Mouse (Mus musculus) cerebellum, adult (tissue): ENCODE results near the gene Acap1.

Source experiments
- ATAC-seq: cut with Nextera tagmentation; 2 replicates; pipeline ENCODE4 v1.9.2; 2017; ENCODE audit warnings: mild to moderate bottlenecking, moderate library complexity, mixed read lengths; ENCODE audit not compliant: insufficient number of reproducible peaks, low FRiP score, low TSS enrichment

The Acap1 gene

DNA sequence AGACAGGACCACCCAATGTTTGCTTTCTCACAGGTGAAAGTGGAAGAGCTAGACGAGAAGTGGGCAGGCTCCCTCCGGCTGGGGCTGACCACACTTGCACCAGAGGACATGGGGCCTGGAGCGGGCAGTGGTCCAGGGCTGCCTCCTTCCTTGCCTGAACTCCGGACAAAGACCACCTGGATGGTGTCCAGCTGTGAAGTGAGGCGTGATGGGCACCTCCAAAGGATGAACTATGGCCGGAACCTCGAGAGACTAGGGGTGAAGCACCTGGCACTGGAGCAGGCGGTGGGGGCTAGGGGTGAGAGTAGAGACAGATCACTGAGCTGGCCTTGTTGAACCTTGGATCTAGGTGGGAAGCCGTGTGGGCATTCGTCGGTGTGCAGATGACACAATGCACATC lies 13.3 kb upstream of the Acap1 start:
- ATAC-seq = no peak

DNA sequence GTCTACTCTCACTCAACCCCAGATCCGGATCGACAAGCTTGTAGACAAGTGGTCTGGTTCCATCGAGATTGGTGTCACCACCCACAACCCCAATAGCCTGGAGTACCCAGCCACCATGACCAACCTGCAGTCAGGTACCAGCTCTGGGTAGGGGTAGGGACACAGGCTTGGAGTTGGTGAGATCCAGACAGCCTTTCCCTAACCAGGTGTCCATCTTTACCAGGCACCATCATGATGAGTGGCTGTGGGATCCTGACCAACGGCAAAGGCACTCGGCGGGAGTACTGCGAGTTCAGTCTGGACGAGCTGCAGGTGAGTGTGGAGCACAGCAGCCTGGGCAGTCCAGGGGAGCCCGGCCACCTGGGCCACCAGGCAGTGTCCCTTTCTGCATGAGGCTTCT lies 9.0 kb upstream of the Acap1 start:
- ATAC-seq = no peak

GRCm38 (mm10) chr11:69902972-69903371 lies 7.6 kb upstream of the Acap1 start:
- no peak for ATAC-seq

GRCm38 (mm10) chr11:69901993-69902392 lies 6.7 kb upstream of the Acap1 start:
- ATAC-seq = no peak

DNA sequence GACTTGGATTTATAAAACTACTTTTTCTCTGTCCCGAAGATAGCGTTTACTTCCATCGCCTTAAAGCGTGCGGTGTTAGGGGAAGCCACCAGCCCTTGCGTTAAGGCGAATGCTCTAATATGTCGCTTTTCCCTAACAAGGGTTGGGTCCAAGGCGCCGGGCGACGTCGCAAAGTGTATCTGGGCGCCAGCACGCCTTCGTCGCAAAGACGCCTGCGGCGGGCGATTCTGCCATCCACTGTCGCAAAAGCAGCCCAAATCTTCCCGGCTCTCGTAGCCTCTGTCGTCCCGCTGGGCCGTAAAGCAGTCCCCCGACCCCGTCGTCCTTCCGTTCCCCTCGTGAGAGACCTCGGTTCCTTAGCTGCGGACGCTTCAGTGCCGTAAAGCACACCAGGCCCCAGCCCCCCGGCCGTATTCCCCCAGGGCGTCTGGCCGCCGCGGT lies 6.1 kb upstream of the Acap1 start:
- ATAC-seq = peak; percentile 51; the same call in 1 of the 2 replicates

DNA sequence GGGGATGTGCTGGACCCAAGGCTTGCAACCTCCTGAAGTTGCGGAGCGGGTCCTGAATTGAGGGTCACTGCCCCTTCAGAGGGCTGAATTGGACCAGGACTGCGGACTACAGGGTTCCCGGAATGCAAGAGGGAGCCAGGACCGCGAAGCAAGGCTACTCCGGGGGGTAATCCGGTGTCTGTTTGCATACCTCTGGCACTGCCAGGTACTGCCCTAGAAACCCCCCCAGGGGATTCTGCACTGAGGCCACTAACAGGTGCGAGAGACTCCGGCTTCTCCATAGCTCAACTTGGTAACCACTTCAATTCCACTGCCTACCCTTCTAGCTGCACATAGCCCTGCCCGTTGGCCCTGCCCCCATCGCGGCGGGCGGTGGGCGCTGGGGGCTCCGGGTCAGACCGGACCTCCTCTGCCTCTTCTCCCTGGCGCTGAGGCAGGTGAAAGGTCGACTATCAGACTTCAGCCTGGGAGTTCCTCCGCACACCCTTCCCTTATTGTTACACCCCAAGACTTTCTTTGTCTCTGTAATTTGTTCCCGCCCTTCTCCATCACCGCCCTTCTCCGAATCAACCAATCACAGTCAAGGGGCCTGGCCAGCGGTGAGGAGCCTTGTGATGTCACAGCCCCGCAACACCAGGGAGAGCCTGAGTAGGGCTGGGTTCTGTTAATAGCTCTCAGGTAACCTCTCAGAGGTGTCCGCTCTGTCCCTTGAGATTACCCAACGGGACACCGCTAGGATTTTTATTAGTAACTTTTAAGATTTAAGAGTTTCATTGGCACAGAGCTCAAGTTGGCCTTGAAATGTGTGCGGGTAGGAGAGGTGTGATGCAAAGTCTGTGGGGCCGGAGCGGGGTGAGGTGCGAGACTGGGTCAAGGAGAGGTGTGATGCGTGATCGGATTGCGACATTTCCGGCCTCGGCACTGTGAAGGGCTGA lies 5.4 kb upstream of the Acap1 start, which contains the start of the genes 2810408A11Rik and Neurl4:
TSS of gene 2810408A11Rik (minus strand) at position 517 of the 935 bp plus-strand sequence.
TSS of gene Neurl4 (plus strand) at position 602 of the 935 bp plus-strand sequence.
- ATAC-seq = peak; percentile 94

DNA sequence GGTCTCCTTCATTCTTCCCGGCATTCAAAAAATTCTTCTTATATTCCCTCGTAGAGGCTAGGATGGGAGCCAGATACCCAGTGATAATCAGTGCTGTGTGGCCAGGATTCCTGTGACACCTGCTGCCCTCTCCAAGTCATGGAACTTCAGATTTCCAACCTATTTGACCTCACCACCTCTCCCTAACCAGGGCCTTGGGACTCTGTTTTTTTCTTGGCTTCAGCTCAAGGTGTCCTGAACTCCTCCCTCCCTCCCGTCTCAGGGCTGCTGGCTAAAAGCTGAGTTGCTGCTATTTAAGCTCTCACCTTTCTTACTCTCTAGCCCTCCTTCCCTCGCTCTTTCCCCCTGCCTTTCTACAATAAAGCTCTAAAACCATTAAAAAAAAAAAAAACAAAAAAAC lies 4.5 kb upstream of the Acap1 start:
- ATAC-seq = no peak

GRCm38 (mm10) chr11:69894671-69895070 lies 668 bp downstream of the Acap1 start:
- ATAC-seq = no peak

- ATAC-seq = no peak
These were observed 3.9 kb downstream of the Acap1 start for GRCm38 (mm10) chr11:69891482-69891881.

GRCm38 (mm10) chr11:69886907-69887635 lies 8.3 kb downstream of the Acap1 start:
- no peak for ATAC-seq

DNA sequence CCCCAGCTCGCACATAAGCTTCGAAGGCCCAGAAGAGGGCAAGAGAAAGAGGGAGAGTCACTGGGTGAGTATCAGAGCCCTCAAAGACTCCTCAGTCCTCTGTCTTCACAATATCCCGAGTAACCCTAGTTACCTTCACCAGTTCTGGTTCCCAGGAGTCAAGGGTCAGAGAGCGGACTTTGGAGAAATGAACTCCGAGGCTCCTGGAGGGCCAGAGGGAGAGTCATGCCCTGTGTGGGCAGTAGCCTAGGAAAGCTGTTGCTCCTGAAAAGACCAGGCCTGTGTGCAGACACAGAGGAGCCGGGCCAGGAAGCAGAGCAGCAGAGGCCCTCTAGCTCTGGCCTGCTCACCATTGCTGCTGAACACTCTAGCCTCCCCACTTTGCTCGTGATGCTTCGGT lies 10.7 kb downstream of the Acap1 start:
- ATAC-seq = no peak

GRCm38 (mm10) chr11:69884240-69884639 lies 11.1 kb downstream of the Acap1 start:
- ATAC-seq = no peak

GRCm38 (mm10) chr11:69883527-69884151 lies 11.7 kb downstream of the Acap1 start:
- no peak for ATAC-seq

GRCm38 (mm10) chr11:69883066-69883465 lies 12.3 kb downstream of the Acap1 start:
- ATAC-seq = no peak

DNA sequence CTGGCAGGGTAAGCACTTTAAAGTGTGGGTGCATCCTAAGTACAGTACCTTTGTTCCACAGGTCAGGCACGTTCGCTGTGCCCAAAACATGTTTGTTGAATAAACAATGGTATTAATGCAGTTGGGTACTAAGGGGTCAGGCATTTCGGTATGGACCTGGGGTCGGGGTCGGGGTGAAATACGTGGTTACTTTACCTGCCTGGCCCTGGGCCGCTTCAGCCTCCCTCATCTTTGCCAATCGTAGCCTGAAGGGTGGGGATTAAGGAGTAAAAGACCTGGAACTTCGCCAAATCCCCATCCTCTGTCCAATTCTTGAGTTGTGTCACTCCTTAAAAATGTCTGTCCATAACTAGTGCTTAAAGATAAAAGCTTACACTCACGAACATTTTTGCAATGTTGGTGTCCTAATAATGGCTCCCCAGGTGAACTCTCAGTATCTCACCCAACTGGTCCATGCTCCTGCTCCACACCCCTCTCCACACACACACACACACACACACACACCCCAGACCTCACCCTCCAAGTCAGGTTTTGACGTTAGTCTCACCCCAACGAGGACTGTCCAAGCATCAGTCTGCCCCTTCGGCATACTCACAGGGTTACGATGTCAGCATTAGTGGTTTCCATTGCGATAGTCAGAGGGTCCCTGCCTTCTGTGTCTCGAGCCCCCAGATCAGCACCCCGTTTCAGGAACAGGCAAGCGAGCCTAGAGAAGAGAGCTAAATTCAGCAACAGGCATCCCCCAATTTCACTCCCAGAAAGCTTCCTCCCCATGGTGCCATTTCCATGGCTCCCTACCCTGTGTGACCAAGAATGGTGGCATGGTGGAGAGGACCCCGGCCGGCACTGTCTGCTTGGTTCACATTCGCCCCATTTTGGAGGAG lies 13.3 kb downstream of the Acap1 start:
- ATAC-seq = no peak

DNA sequence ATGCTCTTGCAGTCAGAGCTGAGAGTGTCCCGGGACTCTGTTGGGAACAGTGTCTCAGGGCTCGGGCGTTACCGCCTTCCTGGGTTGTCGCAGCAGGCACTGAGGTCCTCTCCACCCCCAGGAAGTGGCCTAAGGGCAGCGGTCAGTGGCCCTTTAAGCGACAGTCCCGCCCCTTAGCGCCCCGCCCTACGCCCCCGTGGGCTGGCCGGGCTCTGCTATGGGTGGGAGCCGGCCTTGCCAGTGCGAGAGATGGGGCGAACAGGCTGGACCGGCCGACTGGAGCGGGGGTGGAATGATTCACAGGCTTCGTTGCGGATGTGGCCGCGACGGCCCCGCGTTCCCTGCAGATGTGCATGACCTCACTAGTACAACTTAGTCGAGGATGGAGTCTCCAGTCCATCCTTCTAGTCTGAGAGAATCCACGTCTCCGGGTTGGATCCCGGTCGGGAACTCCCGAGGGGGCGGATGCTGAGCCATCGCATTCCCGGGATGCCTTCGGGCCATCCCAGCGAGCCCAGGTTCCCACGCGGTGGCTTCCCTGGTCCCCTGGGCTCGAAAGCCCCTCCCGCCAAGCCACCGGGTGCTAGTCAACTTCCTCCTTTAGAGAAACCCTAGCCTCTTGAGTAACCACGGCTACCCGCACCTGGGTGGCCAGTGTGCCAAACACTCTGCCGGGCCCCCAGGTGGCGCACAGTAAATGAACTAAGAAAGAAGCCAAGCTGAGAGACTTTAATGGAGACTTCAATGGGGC lies 14.3 kb downstream of the Acap1 start, which contains the start of gene Kctd11:
TSS of gene Kctd11 (minus strand) at position 554 of the 751 bp plus-strand sequence.
- ATAC-seq = peak; percentile 65; the same call in 1 of the 2 replicates

DNA sequence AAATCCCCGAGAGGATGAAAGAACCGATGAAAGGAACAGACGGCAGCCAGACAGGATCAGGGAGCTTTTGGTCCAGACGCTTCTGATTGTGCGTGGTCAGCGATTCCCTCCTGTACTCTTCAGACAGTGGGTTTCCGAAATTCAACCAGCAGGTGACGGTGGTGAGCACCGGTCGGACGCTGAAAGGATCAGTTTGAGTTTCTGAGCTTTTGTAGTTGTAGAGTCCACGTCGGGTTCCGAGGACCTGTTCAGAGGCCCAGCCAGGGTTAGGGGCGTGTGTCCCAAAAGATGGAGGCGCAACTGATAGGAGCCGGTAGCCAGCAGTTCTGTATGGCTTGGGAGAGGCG lies 14.9 kb downstream of the Acap1 start:
- 0 out of 2 replicates have a peak, but pooled peaks have one; percentile 12 for ATAC-seq

- no peak for ATAC-seq
These were observed 15.6 kb downstream of the Acap1 start for GRCm38 (mm10) chr11:69879711-69880110.

GRCm38 (mm10) chr11:69878952-69879351 lies 16.4 kb downstream of the Acap1 start:
- ATAC-seq = no peak
